Mouse (Mus musculus): ENCODE results near the gene Lnpk.

DNA sequence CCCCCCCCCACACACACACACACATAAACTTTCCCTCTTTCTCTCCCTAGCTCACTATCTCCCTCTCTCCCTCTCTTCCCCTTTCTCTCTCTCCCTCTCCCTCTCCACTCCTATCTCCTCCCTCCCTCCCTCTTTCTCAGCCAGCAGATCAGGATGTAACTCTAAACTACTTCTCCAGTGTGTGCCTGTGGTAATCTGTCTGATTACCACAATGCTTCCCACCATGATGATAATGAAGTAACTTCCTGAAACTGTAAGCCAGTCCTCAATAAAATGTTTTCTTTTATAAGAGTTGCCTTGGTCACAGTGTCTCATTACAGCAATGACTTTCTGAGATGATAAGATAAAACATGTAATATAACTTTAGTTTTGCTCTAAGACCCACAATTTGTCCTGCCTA, 30.1 kb upstream of the Lnpk start:
- TF ChIP-seq GATA1 (IDR thresholded peaks at IDR 0.05; ENCODE audit: low read length) (no peak), TAL1 (IDR thresholded peaks at IDR 0.05; ENCODE audit: low read length) (no peak)

All from erythroblast, embryonic 14.5 days (primary cell).